Mouse (Mus musculus): ENCODE results near the gene Dqx1. TPM values are rescaled to one million over a fixed set of nuclear protein-coding genes. Genes with fewer than 3 reads are reported as not detected.

Dqx1 gene
- polyA plus RNA-seq, 2 experiments from 2014 or later, result 1.5 to 1.6 TPM

DNA sequence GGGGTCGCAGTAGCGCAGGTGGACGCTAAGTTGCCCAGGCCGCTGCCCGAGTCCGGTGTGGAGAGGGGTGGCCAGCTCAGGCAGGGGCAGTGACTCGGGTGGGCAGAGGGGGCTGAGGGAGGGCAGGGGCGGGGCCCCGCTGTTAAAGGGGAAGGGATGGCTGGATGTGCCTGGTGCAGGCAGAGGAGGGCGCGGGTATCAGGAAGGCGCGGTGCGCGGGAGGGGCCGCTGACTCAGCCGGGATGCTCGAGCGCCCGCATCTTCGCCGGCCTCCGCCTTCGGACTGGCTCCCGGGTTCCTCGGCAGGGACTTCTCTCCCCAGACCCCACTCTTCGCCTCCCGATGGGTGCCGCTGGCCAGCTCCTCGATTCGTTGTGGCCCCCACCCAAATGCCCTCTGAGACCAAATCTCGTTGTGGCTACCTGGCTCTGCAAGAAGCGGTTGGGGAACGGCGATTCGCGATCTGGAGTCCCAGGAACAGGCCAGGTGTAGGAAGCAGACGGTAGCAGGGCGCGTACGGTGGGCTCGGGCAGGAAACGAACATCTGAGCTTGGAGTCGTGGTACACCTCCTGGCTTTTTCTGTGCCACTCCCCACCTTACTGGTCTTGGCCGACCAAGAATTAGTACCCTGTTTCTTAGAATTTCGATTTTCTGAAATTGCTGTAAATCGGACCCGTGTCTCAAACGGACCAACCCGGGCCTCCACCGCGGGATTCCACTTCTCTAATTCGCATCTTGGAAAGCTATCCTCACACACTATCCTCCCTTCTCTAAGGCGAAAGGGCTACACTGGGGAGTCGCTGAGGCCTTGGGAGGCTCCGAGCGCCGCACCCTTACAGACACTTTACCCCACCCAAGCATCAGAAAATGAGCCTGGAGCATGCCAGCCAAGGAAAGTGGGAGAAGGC, 12.9 kb downstream of the Dqx1 start:
- ATAC-seq, result no peak

DNA sequence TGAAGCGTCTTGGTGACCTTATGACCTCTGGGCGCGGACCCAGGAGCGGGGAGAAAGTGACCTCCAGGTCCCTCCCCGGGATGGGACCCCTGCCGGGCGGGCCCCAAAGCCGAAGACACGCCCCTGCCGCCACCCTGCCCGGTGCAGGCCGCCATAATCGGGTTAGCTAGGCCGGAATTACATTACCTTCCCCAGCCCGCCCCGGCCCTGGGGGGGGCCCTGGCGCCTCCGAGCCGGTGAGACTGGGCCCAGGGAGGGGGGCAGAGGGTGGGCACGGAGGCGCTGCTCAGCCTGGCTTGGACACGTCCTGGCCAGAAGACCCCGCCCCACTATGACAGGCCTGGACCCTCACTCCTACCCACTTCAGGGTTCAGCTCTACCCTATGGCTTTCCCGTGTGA, 13.6 kb downstream of the Dqx1 start:
- ATAC-seq, result no peak

DNA sequence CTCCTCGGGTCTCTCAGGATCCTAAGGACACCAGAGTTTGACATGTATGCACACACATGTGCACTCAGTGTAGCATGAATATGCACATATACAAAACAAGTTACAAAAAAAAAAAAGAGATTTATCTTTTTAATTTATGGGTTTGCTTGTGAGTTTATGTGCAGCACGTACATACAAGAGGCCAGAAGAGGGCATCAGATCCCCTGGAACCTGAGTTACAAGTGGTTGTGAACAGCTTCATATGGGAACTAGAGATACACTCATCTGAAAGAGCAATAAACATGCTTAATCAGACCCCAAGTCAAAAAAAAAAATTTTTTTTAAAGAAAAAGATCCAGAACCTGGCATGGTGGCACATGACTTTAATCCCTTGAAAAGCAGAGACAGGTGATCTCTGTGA, 17.3 kb downstream of the Dqx1 start:
- no peak for ATAC-seq

DNA sequence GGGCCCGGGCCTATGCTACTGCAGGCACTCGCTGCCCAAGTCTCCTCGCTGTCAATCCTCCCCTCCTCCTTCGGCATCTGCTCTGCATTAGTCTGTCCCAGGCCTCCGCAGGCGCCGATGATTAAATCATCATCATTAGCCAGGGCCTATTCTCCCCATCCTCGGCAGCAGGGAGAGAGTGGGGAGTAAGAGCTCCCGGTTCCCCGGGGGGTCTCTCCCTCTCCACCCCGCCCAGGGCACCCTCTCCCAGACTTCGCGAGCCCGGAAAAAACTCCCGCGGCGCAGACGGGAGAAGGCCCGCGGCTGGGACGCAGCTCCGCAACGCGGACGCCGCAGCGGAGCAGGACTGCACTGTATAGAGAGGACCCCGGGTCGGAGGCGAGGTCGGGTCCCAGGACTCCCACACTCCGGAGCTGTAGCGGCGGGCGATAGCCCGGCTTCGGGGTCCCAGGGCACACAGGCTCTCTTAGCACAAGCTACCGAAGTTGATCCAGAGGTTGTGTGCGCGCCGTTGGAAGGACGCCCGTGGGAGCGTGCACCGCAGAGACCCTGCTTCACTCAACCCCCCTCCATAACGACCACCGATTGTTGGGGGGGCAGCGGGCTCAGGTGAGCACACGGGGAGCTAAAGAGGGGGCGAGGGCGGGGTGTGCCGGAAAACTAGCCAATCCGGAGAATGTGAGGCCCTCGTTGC, 20.1 kb downstream of the Dqx1 start, which contains the start of gene Pcgf1:
Gene Pcgf1 (plus strand): TSS at position 240 of the 694 bp plus-strand sequence.
- peak; percentile 95 for ATAC-seq

DNA sequence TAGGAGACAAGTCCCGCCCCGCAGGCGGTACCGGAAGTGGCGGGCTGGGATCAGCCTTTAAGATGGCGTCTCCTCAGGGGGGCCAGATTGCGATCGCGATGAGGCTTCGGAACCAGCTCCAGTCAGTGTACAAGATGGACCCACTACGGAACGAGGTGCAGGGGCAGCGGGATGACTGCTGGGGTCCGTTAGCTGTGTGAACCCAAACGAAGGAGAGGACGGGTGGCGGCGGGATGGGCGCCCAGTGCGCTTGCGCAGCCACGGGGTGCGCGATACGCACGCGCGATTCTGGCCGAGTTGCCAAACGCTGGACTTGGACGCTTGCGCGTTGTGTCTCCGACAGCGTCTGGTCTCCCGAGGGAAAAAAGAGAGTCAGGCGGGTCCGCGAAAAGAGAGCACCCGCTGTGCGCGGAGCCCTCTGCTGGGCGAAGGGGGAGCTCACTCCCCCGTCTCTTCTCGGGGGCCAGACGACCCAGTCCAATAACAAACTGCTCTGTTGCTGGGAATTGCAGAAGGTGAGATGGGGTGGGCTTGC, 20.7 kb downstream of the Dqx1 start:
- ATAC-seq, result peak; percentile 33

DNA sequence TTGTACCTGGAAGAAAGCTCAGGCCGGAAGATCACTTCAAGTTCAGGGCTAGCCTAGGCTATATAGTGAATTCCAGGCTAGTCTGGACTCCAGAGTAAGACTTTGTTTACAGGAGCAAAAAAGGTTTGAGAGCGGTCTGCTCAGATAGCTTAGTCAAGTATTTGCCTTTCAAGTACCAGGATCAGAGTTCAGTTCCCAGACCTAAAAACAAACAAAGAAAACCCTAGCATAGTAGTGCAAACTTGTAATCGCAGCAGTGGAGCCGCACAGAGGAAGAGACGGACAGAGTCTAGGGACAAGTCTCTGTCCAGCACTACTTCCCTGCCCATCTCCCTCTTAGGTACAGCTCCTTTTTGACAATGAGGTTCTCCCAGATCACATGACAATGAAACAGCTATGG, 22.6 kb downstream of the Dqx1 start:
- ATAC-seq, result no peak

DNA sequence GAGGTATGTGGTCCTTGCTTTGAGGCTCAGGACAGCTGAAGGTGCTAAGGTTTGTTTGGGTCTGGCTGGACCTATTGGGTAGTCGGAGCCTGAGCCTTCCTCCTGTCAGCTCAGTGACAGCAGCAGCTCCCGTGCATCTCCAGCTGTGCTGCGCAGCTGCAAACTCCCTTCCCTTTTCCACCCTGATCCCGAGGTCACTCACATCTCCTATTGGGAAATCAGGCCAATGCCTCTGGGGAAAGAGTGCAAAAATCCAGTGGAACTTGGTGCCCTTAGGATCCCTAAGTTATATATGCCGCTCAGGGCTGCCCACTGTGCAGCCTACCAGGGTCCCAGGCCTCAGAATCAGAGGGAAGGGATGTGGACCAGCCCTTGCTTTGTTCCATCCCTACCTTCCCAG, 25.9 kb downstream of the Dqx1 start:
- ATAC-seq, result no peak

DNA sequence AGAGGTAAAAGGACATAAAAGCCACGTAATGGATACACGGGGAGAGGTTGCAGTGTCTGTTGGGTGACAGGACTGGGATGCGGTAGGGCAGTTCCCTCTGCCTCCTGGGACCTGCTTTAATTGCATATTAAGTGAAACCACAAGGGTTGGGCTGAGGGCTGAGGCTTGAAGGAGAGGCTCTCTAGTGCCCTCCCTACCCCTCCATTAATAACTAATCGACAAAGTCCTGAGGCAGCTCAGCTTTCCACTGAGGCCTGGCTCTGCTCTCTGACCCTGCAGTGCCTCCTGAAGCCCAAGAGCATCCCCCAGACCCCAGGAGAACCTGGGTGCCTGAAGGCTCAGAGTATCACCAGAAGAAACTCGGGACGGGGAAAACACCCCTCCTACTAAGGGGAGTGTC, 26.8 kb downstream of the Dqx1 start:
- no peak for ATAC-seq

DNA sequence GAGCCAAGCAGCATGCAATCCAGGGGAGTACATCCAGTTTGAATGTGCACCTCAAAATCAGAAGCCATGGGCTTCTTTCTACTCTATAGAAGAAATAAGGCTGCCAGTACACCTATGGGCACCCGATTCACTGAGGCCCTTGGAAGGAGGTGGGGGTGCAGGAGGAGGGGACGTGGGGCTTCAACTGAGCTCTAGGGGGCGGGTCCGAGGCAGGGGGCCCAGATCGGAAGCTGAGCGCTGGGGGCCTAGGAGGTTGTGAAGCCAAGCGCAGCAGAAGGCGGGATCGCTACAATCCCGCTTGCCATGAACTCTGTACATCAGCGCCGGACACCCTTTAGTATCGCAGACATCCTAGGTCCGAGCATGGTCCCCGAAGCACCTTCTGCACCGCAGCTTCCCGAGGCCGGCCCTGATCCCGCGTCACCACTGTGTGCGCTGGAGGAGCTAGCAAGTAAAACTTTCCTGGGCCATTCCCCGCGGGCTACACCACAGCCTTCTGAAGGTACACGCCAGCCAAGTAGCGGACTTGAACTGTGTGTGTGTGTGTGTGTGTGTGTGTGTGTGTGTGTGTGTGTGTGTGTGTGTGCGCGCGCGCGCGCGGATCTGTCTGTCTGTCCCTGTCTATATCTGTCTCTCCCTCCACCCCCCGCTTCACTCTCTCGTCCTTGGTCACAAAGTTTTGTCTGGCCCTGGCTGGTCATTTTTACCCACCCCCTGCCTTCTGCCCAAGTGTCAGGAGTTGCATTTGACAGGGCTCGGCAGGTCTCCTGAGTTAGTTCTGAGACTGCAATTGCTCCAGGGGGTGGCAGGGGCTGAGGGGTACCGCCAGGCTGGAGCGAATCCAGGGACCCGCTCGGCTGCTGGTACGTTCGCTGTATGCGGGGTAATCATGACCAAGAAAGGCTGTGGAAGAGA, 28.7 kb downstream of the Dqx1 start, which contains the start of gene Lbx2:
Gene Lbx2 (plus strand): TSS at position 247 of the 915 bp plus-strand sequence.
- peak; percentile 36 for ATAC-seq

DNA sequence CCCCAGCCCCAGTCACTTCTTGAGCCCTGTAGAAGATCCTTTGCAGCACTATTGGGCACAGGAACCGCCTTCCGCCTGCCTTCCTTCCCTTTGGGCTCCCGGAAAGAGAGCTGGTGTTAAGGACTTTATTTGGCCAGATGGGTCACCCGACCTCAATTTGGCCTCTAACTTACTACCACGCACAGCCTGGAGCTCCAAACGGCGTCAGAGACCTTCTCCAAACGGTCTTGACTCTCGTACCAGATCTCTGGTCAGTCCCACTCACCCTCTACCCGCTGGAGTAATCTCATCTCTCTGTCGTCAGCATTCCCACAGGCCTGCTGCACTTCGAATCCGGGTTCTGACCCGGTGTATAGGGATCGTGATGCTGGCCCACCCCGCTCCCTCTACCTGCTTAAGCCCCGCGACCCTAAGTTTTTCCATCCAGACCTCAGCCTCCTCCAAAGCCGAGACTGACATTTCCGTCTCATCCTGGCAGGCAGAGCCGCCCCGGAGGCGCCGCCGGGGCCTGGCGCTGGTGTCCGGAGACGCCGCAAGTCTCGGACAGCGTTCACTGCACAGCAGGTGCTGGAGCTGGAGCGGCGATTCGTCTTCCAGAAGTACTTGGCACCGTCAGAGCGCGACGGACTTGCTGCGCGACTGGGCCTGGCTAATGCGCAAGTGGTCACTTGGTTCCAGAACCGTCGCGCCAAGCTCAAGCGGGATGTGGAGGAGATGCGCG, 29.7 kb downstream of the Dqx1 start:
- ATAC-seq, result no peak

DNA sequence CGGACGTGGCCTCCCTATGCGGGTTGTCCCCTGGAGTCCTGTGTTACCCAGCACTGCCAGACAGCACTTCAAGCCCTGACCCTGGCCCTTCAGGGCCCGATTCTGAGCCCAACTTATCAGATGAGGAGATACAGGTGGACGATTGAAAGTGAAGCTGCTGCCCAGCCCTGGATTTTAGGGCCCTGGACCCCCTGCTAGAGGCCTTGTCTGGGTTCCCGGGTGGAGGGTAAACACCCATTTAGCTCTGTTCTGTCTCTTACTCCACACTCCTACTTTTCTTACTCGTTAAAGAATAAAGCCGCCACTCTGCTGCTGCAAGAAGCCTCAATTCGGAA, 30.2 kb downstream of the Dqx1 start:
- ATAC-seq, result no peak

DNA sequence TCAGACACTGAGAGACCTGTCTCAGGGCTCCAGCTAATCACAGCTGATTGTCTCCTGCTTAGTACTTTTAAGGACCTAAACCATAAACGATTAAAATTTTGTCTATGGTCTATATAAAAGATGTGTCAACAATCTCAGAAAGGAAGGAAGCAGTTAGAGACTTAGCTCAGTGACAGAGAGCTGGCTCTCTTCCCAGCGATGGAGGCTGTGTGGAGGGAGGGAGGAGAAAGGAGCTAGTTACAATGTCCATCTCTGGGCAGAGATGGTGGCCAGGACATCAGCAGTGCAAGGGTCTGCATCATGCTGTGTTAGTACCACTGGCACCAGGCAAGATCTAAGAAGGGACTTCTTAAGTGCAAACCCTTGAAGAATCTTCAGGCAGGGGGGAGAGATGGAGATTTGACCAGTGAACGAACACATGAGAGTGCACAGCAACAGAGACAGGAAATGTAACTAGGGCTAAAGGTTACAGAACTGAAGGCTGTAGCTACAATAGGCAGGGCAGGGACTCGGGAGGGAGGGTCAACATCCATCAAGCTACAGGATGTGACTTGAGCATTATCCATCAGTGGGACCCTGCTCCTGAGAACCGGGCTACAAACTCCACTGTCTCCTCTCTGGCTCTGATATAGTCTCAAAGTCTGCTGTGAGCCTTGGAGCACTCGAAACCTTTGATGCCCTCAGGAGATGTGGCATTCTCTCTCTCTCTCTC, 34.9 kb downstream of the Dqx1 start:
- ATAC-seq, result no peak

DNA sequence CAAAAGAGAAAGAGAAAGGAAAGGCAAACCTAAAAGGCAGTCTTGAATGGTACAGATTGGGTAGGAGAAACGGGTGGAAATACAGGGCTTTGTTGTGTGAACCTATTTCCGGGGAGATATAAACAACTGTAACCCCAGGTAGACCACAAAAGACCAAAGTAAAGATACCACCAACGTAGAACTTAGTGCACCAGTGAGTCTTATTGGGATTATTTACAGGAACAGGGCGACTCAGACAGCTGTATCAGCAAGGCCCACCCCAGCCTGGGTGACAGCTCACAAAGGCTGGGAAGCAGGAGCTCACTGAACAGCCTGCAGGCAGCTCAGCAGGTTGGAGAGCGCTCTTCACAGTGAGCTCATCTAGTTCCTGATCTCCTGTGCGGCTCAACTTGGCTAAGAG, 38.3 kb downstream of the Dqx1 start:
- peak; percentile 96 for ATAC-seq

DNA sequence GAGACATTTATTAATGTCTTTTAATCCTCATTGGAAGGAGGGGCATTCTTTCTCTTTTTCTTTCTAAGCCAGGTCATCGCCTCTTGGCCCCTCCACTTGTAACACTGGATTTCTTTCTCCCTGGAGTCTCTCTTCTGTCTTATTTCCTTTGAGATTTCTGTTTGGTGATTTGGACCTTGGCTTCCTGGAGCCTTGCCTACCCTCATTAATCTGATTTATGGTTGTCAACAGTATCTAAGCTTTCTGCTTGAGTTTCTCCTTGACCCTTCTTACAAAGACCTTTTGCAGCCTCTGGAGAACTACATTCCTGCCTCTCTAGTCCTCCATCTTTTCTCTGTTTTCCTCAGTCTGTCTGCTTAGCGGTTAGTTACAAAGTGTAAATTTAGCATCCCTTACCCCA, 40.8 kb downstream of the Dqx1 start:
- no peak for ATAC-seq

DNA sequence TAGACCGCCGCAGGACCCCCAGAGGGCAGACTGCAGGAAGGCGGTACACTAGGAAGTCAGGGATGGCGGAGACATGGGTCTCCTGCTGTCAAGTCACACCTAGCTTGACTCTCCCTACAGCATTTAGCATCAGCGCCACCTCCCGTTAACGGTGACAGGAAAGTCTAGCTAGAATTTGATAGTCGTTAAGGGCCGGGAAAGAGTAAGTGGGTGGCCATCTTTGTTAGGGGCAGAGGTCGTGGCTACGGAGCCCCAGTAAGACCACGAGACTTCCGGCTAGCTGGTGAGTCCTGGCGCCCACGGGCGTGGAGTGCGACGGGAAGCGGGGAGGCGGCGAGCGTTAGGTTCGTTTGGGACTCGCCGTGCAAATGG, 43.7 kb downstream of the Dqx1 start, which contains the start of the genes Ccdc142 and Gm42688:
Gene Ccdc142 (plus strand): TSS at position 286 of the 372 bp plus-strand sequence.
Gene Gm42688 (plus strand): TSS at position 302 of the 372 bp plus-strand sequence.
- peak; percentile 86 for ATAC-seq

DNA sequence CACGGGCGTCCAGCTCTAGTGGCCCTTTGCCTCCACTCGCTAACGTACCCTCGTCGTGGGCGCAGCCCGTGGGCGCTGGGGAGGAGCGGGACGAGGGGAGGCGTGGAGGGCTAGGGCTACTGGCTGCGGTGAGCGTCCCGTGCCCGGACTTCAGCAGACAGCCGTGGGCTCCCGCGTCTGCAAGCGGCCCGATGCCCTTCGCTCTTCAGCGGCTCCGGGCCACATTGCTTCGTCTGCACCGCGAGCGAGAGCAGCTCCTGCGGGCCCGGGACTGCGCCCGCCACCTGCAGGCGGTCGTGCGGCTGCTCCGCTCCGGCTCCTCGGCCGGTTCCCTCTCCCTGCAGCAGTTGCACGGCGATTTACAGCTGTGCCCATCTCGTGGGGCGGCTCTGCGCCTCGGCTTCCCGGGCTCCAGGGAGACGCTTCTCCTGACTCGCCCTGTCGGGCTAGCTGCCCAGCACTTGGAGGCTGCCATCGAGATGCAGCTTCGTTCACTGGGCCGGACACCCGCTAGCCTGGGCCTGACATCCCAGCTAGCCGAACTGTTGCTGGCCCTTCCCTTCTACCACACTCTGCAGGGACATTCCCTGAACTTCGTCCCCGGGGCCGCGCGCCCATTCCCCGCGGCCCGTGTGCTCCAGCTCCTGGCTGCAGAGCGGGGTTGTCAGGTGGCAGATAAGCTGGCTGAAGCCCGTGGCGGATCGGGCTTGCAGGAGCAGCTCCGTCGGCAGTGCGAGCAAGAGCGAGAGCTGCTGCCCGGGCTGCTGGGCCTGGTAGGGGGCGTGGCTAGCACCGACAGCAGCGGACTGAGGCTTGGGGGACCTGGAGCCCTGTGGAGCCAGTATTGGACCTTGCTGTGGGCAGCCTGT, 44.3 kb downstream of the Dqx1 start:
- peak; percentile 77 for ATAC-seq

DNA sequence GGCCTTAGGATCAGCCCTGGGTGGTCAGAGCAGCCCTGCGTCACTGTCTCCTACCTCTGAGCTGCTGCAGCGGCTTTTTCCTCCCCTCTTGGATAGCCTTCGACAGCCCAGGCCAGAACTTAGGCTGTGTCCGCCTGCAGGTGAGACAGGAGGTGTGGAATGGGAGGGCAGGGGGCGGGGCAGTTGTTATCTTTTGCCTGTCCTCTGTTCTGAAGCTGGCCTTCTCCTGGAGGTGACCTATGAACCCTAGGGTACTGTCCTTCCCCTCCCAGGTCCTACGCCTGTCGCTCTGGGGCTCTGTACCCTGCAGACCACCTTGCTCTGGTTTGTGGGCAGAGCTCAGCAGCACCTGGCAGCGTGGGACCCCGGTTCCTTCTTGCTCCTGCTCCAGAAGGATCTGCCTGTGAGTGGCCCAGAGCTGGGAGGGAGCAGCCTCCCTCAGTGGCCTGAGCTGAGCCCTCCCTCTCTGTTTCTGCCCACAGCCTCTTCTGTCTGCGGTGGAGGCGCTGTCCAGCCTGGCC, 45.5 kb downstream of the Dqx1 start:
- ATAC-seq, result no peak

DNA sequence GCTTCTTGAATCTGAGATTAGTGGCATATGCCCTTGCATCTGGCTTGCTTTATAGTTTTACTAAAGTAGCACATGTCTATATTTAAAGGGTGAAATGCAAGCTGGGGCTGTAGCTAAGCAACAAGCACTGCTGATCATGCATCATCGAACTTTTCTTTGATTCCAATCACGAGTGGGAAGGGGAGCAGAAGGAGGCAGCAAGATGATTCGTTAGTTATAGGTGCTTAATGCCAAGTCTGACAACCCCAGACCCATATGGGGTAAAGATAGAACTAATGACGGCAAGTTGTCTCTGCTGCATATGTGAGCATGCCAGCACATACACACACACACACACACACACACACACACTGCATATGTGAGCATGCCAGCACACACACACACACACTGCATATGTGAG, 46.5 kb downstream of the Dqx1 start:
- no peak for ATAC-seq

DNA sequence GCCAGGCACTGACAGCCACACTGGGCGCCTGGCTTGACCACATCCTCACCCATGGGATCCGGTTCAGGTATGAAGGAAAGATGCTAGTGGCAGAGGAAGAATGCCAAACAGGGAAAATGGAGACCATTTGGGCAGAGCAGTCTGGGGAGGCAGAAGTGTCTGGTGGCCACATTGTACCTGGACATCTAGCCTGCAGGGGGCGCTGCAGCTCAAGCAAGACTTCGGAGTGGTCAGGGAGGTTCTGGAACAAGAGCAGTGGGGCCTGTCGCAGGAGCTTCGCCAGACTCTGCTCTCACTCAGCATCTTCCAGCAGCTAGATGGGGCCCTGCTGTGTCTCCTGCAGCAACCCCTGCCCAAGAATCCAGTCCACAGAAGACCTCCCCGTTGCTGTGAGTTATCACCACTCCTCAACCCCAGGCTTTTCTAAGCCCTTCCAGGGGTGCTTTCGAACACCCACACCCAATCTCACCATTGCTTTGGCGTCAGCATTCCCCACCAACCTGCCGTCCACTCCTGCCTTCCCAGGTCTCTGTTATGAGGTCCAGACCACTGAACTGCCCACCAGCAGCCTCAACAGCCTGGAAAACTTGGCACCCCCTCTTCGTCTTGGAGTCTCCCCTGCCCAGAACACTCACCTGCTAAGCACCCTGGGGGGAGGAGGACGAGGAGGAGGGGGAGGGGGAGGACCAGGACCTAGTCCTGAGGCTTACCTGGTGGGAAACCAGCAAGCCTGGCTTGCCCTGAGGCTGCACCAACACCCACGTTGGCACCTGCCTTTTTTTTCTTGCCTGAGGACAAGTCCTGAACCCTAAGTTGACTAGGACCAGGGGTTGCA, 50.1 kb downstream of the Dqx1 start:
- no peak for ATAC-seq
